Comparison of ENCODE assay signal across 8 mouse cellular contexts in the genomic region with DNA sequence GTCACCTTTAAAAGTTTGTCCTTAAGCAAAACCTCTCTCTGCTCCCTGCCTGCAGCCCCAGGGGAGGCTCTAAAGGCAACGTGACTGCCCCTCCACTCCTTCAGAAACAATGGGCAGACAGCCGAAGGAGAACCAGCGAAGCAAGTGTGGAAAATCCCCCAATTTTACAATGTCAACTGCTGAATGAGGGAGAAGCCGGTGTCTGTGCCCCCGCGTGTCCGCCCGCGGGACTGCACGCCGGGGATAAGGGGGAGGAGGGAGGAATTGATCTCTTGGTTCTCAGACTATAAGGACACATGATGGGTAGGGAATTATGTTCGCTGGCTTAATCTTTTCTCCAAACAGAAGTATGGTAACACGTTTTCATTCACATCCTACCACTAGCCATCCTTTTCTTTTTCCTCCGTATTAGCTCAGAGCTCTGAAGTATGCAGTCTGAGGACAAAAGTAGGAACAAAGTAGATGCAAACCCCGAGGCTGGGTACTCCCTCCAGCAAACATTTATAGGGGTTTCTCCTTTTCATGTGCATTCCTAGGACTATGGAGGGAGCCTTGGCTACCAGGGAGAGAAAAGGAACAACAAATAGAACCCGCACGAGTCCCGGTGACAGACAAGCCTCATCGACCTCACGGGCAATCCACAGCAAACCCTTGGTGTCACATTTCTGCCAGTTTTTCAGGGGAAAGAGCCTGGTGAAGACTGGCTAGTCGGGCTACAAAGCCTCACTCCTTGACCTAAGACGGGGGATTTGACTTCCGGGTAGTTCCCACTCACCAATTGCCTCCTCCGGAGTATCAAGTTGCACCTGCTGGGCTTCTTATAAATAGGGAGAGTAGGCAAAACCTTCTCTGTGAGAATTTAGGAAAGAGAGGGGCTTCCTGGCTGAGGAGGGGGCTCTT. TPM values are rescaled to one million over a fixed set of nuclear protein-coding genes. Genes with fewer than 3 reads are reported as not detected.
DNase-seq lines count a peak whose midpoint lies in the region; ATAC-seq and TF ChIP-seq lines count a peak whose summit lies in the region.

No protein-coding gene starts in this region.

- no peaks in the 10 kb centered on the region for H3K9me3 ChIP-seq in hindbrain, embryonic 11.5 days (ENCODE audit: control insufficient read depth, low read length)
- H3K9me3 ChIP-seq in lung, postnatal 0 days (ENCODE audit: low read length) = no peaks in the 10 kb centered on the region

- WGBS in hindbrain, embryonic 11.5 days = 0% methylated on average over 24 of the region's 24 CpGs
- 1% methylated on average over 24 of the region's 24 CpGs for whole genome bisulfite sequencing in lung, postnatal 0 days

- no peak overlapping the region for H3K27ac ChIP-seq in hindbrain, embryonic 11.5 days (ENCODE audit: low read depth, low read length)
- H3K27ac ChIP-seq in lung, postnatal 0 days (ENCODE audit: low read length) = peak overlapping the region; percentile 43

- no peaks in the 10 kb centered on the region for H3K36me3 ChIP-seq in hindbrain, embryonic 11.5 days (ENCODE audit: control insufficient read depth, insufficient read depth, low read length)
- H3K36me3 ChIP-seq in lung, postnatal 0 days (ENCODE audit: insufficient read depth, low read length) = no peaks in the 10 kb centered on the region

- DNase-seq in NIH3T3 (ENCODE audit: low read depth) = peak; percentile 97
- DNase-seq in cerebellum, adult 9-11 months = peak; percentile 93
- peak; percentile 89 to 94 for DNase-seq in frontal cortex, adult 2 months (ENCODE audit: extremely low spot score in 1 of 2, low spot score in 1 of 2)
- peak; percentile 91 for DNase-seq in hindbrain, embryonic 11.5 days (ENCODE audit: low spot score)
- peak; percentile 96 to 97 for DNase-seq in layer of hippocampus, postnatal 10 days (ENCODE audit: low spot score in 2 of 2)
- peak; percentile 96 for DNase-seq in lung, postnatal 0 days (ENCODE audit: low spot score)
- DNase-seq in ovary, postnatal 10 days (ENCODE audit: low spot score) = peak; percentile 85
- peak; percentile 89 for DNase-seq in thymus, postnatal 0 days (ENCODE audit: low spot score)

- peak overlapping the region; percentile 38 for H3K9ac ChIP-seq in hindbrain, embryonic 11.5 days (ENCODE audit: low read depth, low read length)
- no peak overlapping the region for H3K9ac ChIP-seq in lung, postnatal 0 days (replicated peaks; ENCODE audit: low read depth)

- H3K4me1 ChIP-seq in hindbrain, embryonic 11.5 days (replicated peaks; ENCODE audit: control insufficient read depth, insufficient read depth, low read length) = peaks cover 11% of the 10 kb centered on the region; the same call in 1 of the 2 replicates
- peaks cover 9% of the 10 kb centered on the region; the same call in 1 of the 2 replicates for H3K4me1 ChIP-seq in lung, postnatal 0 days (ENCODE audit: insufficient read depth, low read depth, low read length)

- H3K4me3 ChIP-seq in hindbrain, embryonic 11.5 days (ENCODE audit: low read depth, low read length) = no peak overlapping the region; the same call in 1 of the 2 replicates
- no peak overlapping the region for H3K4me3 ChIP-seq in lung, postnatal 0 days (ENCODE audit: low read depth, low read length)

- TF ChIP-seq EP300 in lung, postnatal 0 days (IDR thresholded peaks at IDR 0.05) = peak; percentile 54

- peak overlapping the region; percentile 24 for H3K4me2 ChIP-seq in hindbrain, embryonic 11.5 days (replicated peaks; ENCODE audit: low read depth, low read length)
- H3K4me2 ChIP-seq in lung, postnatal 0 days (replicated peaks; ENCODE audit: low read depth, low read length) = peak overlapping the region; percentile 47

- no peaks in the 10 kb centered on the region for H3K27me3 ChIP-seq in hindbrain, embryonic 11.5 days (ENCODE audit: control insufficient read depth, insufficient read depth, low read length)
- no peaks in the 10 kb centered on the region for H3K27me3 ChIP-seq in lung, postnatal 0 days (replicated peaks; ENCODE audit: insufficient read depth, low read length)

- peak; percentile 67 for ATAC-seq in hindbrain, embryonic 11.5 days (ENCODE audit: low FRiP score)
- peak; percentile 42 for ATAC-seq in lung, postnatal 0 days

- TF ChIP-seq CTCF in lung, postnatal 0 days (IDR thresholded peaks at IDR 0.05) = peak; percentile 93

RNA-seq across cellular contexts. Expression of gene Hs6st1, which starts 3.1 kb away (rescaled TPM):
- 44.8 and 44.9 TPM in 2 replicates for polyA plus RNA-seq in frontal cortex, adult 2 months (2012; rRNA removed)
- 10.7 and 14.9 TPM in 2 replicates for polyA plus RNA-seq in hindbrain, embryonic 11.5 days (2014; fragmentation: Nextera tagmentation; extraction: Ambion mirVana)
- 10 to 100 TPM; 52.2 to 52.9 TPM for total RNA-seq in layer of hippocampus, postnatal 10 days (2021)
- polyA plus RNA-seq in lung, postnatal 0 days (2015; fragmentation: Nextera tagmentation; extraction: Ambion mirVana) = 4.9 and 6.3 TPM in 2 replicates
- 11.5 and 14.5 TPM in 2 replicates for polyA plus RNA-seq in thymus, postnatal 0 days (2015; fragmentation: Nextera tagmentation; extraction: Ambion mirVana)
